Mouse (Mus musculus) cortical plate, adult 2 months (tissue): ENCODE measurements around the gene Trmt61a. TPM values are rescaled to one million over a fixed set of nuclear protein-coding genes. Genes with fewer than 3 reads are reported as not detected.
A peak's percentile ranks its signal among the peaks of the same experiment; 100 is the strongest.

Experiments
- H3K27ac ChIP-seq: fragments of 200-500 bp; 2 replicates; pipeline ENCODE4 v1.5.1; 2012; ENCODE audit warnings: low read length, control low read depth, inconsistent platforms; ENCODE audit not compliant: insufficient read depth
- H3K4me1 ChIP-seq: fragments of 200-500 bp; 2 replicates; pipeline ENCODE4 v1.6.1; 2011; ENCODE audit warnings: low read length; ENCODE audit not compliant: control insufficient read depth, insufficient read depth
- H3K4me3 ChIP-seq: fragments of 200-500 bp; 2 replicates; pipeline ENCODE4 v1.5.1; 2011; ENCODE audit warnings: mild to moderate bottlenecking, low read length, control low read depth; ENCODE audit not compliant: insufficient read depth
- CTCF ChIP-seq: fragments of 200-500 bp; IDR thresholded peaks from 2 replicates; pipeline ENCODE4 v1.5.1; 2011; ENCODE audit warnings: mild to moderate bottlenecking, control low read depth, low read length; ENCODE audit not compliant: insufficient read depth; ENCODE audit errors: extremely low read depth
- POLR2A ChIP-seq: fragments of 200-500 bp; IDR thresholded peaks from 2 replicates; pipeline ENCODE4 v1.6.1; 2011; ENCODE audit warnings: mild to moderate bottlenecking, low read length, control low read depth; ENCODE audit not compliant: insufficient read depth; ENCODE audit errors: extremely low read depth
- polyA plus RNA-seq: library from polyadenylated mRNA; depleted of rRNA; stranded (reverse); fragments of >200 nt; gene quantifications from 2 replicates; pipeline ENCODE4 v1.2.3, GENCODE M21; 2012

Gene Trmt61a
- polyA plus RNA-seq, 1 experiment, result 20.0 TPM

DNA sequence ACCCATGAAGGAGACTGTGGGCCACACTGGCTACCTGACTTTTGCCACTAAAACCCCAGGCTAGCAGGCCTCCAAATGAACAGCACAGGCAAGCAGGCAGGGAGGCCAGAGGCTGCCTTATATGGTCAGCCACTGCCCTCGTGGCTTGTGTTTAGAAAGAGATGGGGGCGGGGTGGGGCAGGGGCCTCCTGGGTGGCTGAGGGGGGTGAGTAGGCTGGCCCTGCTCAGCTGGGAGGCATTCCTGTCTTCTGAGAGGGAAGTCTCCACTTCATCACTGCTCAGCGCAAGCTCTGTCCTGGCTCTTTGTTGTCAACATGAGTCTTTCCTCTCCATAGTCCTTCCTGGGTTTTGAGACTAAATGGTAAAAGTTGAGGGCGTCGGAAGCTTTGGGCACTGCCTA, 4.9 kb downstream of the Trmt61a start:
- TF ChIP-seq CTCF, result no peak
- H3K4me1 ChIP-seq, result peaks cover 16% of the 10 kb centered on the region
- no peak overlapping the region for H3K27ac ChIP-seq
- no peak overlapping the region for H3K4me3 ChIP-seq

DNA sequence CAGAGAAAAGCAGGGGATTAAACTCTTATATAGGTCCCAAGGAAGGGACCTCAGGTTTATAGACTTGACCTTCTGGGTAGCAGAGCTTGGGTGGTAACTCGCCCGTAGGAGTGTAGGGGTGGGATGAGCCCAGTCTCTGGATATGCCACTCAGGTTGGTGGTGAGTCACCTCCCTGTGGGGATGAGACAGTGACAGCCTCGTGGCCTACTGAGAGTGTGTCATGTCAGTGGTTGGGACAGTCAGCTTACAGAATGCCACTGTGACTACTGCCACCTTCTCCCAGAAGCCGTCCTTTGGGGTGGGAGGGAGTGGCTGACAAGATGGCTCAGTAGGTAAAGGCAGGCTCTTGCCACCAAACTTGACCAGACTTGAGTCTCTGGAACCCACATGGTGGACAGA, 8.5 kb downstream of the Trmt61a start:
- peaks cover 17% of the 10 kb centered on the region for H3K4me1 ChIP-seq
- no peak overlapping the region for H3K4me3 ChIP-seq
- no peak for TF ChIP-seq CTCF
- no peak for TF ChIP-seq POLR2A
- H3K27ac ChIP-seq, result peak overlapping the region; percentile 74

DNA sequence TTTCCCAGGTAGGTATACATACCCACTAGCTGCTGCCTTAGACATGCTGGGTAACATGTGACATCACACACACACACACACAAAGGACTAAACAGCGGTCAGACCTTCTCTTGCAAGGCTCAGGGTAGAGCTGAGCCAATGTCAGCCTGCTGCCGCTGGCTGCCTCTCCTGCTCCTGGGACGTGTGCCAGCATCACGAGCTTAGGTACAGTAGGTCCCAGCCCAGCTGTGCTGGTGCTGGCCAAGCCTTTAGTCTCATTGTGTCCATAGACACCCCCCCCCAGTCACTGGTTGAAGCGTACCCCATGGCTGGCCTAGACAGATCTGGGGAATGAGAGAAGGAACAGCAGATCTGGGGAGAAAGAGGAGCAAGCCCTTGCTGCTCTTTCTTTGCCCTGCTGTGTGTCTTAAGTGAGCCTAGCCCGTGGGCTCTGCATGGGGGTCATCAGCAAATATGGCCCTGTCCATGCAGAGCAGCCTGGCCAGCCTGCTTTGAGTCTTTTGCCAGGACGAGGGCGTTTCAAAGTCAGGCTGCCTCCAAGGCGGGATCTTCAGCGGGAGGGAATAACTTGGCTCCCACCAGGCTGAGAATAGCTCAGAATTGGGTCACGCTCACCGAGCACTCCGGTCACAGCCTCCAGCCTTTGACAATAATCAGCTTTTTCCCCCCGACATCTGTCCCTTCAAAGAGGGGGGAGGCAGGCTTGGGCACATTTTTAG, 9.6 kb downstream of the Trmt61a start:
- no peak for TF ChIP-seq POLR2A
- TF ChIP-seq CTCF, result no peak
- H3K4me1 ChIP-seq, result peaks cover 19% of the 10 kb centered on the region
- H3K27ac ChIP-seq, result peak overlapping the region; percentile 74
- no peak overlapping the region for H3K4me3 ChIP-seq

DNA sequence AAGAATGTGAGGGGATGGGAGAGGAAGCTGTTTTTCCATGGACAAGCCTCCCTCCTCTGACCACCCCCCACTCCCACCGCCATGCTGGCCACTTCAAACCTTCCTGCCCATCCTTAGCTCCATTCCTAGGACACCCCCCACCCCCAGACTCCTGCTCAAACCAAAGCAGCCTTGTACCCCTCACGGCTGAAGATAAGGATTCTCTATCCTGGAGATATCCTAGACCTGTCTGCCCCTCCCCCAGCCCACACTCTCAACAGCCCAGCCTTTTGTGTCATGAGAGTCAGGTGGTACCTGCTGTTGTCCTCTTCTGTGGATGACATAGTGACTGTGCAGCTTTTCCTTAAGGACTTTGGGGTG, 10.1 kb downstream of the Trmt61a start:
- H3K27ac ChIP-seq, result peak overlapping the region; percentile 74
- H3K4me1 ChIP-seq, result peaks cover 19% of the 10 kb centered on the region
- H3K4me3 ChIP-seq, result no peak overlapping the region
- no peak for TF ChIP-seq CTCF
- no peak for TF ChIP-seq POLR2A

DNA sequence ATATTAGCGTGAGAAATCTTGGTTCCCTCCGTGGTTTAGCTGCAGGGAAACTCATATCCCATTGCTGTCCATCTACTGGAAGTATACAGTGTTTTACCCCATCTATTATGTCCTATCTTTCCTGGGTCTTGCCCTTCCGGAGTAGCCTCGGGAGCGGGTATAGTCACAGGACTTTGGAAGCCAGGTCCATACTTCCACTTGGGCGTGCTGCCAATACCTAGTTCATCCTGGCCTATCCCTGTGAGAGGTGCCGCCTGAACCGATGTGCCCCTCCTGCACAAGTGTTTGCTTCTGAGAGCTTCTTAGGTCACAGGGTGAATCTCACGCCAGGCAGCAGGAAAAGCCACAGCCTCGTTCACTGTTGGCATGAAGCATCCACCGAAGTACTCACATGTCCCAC, 11.5 kb downstream of the Trmt61a start:
- Histone ChIP-seq H3K4me1 (peaks cover 23% of the 10 kb centered on the region), H3K4me3 (no peak overlapping the region), H3K27ac (no peak overlapping the region)
- TF ChIP-seq CTCF, result no peak
- TF ChIP-seq POLR2A, result no peak

DNA sequence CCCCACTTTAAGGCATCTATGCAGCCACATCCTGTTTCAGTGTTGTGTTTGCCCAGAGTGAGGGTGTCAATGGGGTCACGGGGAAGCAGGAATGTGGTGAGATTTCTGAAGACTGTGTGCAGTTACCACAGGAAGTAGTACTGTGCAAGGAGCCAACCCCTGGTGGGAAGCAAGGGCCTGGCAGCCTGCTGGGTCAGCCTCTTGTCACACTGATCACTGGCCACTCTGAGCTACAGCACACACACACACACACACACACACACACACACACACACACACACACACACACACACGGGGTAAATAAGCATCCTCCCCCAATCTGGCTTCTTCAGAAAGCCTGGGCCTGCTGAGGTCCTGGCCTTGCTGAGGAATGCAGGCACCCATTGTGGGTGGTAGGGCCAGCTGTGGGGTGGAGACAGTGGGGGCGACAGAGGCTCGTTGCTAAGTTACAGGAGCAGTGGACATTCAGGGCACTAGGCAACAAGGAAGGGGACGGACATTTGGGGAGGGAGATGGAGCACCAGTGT, 13.5 kb downstream of the Trmt61a start:
- no peak for TF ChIP-seq CTCF
- no peak for TF ChIP-seq POLR2A
- peaks cover 30% of the 10 kb centered on the region for H3K4me1 ChIP-seq
- 0 out of 2 replicates have a peak overlapping the region, but pooled peaks have one; percentile 52 for H3K27ac ChIP-seq
- H3K4me3 ChIP-seq, result no peak overlapping the region

DNA sequence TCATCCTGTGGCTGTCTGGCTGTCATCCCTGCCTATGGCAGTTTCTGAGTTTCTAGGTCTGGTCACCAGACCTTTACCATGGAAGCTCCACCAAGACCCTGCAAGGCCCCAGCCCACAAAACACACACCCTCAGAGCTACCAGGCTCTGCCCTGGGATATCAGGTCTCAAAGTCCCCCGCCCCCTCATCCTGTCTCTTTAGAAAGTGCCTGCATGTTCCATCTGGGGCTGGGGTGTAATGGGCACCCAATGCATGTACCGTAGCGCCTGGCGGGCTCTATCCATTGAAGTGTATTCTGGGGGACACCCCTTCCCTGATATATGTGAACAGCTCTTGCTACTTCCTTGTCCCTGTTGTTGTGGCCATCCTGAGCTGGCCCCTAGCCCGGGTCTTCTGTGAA, 15.0 kb downstream of the Trmt61a start:
- no peak overlapping the region for H3K4me3 ChIP-seq
- no peak for TF ChIP-seq CTCF
- TF ChIP-seq POLR2A, result no peak
- peaks cover 20% of the 10 kb centered on the region for H3K4me1 ChIP-seq
- H3K27ac ChIP-seq, result peak overlapping the region; percentile 89; the same call in 1 of the 2 replicates

DNA sequence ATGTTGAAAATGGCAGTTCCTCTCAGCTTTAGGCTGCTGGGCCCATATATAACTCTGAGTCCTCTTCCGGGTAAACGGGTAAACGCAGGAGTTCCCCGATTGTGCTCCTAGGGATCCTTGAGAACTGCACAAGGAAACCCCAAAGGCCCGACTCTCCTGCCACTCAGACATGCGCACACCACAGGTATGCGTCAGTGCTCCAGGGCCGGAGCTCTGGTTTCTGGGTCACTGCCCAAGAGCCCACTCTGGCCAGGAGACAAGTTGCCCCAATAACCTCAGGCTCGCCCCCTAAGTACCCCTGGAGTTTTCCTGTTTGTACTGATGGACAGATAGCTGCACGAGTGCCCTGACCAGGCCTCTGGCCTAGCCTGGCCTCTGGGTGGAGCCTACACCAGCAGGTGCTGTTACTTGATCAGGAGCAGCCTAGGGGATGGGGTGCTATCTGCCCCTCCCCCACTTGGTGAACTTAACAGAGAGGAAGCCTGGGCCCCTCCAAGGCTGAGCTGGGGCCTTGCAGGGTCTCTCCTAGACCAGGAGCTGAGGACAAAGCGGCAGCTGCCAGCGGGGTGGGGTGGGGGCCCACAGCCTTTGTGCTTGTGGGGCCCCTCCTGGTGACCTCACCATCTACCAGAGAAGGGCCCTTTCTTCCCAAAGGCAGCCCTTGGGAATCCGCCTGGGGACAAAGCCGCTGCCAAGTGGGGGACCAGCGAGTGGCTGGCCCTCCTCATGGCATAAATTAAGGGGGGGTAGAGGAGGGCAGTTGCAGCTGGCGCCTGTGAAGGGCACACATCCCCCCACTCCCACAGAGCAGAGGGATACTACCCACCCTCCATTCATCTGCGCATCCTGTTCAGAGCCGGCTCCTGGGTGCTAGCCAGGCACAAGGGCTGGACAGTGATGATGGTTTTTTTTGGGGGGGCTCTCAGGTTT, 15.7 kb downstream of the Trmt61a start:
- H3K4me3 ChIP-seq, result no peak overlapping the region
- TF ChIP-seq CTCF (no peak), POLR2A (no peak)
- H3K27ac ChIP-seq, result peak overlapping the region; percentile 89
- H3K4me1 ChIP-seq, result peaks cover 17% of the 10 kb centered on the region

DNA sequence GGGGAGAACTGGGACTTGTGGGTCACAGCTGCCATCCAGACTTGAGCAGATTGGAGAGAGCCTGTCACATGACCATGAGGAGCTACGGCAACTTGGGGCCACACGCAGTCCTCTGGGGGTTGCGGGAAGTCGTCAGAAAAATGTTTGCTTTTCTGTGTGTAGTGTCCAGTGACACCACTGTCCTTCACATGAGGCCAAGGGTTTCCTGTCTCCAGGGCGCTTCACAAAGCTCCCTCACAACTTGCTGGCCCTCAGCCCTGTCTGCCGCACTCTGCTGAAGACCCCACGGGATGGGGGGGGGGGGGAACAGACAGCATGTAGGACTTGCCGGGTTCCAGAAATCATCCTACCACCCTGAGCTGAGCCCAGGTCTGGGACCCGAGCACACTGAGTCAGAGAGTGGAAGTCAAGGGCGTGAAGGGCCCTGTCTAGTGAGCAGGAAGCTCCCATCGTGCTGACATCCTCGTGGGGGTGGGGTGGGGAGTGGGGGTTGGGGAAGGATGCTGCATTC, 16.4 kb downstream of the Trmt61a start:
- Histone ChIP-seq H3K27ac (peak overlapping the region; percentile 89), H3K4me3 (no peak overlapping the region), H3K4me1 (peaks cover 14% of the 10 kb centered on the region)
- no peak for TF ChIP-seq CTCF
- TF ChIP-seq POLR2A, result no peak
